Mouse (Mus musculus): ENCODE results near the gene Stpg4.

Stpg4 gene

DNA sequence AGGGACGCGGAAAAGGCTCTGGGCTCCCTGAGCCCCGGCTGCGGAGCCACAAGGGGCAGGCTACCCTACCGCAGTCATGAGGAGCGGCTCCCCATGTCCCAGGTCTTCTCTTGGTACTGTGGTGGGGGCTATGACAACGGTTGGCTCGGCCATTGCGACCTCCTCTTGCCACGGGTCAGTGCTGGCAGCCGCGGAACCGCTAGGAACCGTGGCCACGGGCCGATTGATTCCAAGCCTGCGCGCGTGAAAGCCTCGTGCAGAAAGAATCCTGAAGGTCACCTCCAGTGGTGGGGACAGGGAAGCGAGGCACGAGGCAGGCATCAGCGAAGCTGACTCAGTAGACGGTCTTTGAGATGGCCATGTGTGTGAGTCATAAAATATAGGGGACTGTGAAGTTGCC, at the start of gene Stpg4:
Gene Stpg4, minus strand, starts transcription at position 231 of the 400 bp plus-strand sequence.
- DNase-seq (ENCODE audit: low read depth), result no peak

DNA sequence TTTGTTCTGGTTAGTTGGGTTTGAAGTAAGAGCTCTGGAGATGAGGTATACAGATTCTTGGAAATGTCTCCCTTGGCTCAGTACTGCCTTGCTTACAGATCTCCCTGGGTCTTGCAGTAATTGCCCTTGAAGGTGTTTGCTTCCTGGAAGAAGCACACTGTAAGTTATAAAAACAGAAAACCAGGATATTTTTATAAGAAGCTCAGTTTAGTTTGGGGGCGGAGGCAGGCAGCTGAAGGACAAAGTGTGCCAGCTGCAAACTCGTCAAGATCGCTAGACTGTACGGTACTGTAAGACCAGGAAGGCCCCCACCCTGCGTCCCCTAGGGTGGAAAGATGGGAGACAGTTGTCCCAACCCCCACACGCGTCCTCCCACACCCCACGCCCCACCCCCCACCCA, 47.8 kb upstream of the Stpg4 start:
- DNase-seq (ENCODE audit: low read depth), result no peak

DNA sequence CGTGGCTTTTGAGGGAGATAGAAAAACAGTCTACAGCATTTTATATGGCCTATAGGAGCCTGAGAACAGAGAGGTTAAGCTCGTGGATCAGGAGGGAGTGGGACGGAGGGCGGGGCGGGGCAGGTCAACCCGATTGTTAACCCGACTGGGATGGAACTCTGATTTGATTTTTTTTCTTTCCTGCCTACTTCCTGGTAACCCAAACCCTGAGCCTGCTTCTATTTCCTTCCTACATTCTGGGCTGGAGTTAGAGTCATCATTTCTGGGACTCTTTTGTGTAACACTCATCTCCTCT, 46.9 kb upstream of the Stpg4 start:
- no peak for DNase-seq (ENCODE audit: low read depth)

DNA sequence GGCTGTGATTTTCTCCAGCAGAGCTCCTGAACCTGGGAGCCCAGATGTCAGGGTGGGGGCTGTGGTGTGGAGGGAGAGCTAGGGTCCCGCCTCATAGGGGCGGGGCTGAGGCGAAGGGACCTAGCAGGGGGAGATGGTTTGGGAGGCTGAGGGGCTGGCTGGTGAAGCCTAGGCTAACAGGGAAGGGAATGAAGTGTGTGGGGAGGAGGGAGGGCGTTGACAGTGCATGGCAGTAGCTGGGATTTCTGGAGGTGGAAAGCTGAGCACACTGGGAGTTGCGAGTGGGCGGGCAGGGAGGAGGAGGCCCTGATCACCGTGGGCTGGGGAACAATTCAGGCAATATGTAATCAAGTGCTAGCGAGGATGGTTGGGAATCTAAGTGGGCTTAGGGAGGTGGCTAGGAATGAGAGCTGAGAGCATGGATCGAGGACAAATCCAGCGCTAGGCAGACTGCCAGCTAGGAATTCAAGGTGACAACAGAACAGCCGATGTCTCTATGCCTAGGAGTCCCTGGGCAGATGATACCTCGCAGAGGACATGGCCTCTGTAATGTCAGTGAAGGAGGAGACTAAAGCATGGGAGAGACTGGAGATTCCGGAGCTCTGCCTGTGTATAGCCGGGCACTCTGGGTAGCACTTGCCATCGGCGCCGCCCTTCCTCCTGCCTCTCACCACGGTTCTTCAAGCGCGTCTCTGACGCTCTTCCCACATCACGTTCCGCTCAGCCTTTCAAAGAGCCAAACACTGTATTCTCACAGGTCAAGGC, 46.4 kb upstream of the Stpg4 start:
- DNase-seq (ENCODE audit: low read depth), result no peak

DNA sequence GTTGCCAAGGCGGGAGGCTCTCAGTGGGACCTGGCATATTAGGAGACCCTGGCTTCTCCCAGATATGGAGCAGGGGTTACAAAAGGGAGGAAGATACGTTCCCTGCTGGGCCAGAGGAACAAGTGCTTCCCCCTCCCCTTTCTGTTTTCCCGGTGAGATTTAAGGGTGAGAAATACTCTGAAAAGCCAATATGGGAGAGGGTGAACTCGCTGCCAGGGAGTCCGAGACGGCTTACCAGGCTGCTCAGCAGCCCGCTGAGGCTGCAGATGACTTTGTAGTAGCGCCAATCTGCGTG, 45.8 kb upstream of the Stpg4 start:
- DNase-seq (ENCODE audit: low read depth), result no peak

DNA sequence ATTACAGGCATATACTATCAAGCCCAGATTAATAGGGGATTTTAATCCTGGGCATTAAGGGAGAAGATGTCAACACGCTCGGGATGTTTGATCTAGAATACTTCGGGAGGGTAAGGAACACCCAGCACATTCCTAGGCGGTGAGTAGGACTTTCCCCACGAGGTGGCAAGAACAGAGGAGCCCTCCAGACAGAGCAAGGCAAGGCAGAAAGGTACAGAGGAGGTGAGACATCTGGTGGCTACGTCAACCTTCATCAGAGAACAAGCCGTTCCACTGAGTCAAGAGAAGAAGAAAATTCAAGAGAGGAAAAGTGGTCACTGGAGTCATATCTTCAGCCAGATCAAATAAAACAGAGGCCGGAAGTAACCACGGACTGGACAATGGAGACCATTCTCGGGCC, 45.3 kb upstream of the Stpg4 start:
- peak; percentile 19 for DNase-seq (ENCODE audit: low read depth)

DNA sequence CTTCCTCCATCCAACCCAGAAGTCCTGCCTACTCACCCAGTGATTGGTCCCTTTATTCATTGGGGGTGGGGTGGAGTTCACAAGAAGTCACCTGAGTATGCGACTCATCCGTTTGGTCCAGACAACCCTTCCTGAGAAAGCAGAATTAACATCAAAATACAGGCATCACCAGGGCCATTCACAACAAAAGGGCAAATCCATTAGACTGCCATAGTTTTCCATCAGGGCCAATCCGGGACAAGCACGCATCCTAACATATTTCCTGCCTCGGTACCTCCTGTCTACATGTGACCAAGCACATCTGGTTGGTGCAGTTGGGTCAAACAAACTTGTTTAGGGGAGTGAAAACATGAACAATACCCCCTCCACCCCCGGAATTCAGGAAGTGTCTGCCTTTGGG, 44.1 kb upstream of the Stpg4 start:
- DNase-seq (ENCODE audit: low read depth), result no peak

DNA sequence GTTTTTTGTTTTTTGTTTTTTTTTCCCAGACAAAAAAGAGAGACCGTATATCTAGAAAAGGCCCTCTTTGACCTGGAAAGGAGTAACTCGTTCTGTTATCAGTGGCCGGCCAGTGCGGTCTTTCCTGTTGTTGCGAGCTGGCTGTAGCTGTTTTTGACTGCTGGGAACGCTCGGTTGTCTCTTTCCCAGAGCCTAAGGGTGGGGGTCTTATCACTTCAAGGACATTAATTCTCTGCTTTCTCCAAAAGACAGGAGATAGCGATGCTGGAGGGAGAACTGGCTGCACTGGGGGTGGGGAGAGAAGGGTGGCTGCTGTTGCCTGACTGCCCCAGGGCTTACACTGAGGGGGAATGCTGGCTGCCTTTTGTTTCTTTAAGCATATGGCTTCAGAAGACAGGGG, 43.3 kb upstream of the Stpg4 start:
- DNase-seq (ENCODE audit: low read depth), result no peak

DNA sequence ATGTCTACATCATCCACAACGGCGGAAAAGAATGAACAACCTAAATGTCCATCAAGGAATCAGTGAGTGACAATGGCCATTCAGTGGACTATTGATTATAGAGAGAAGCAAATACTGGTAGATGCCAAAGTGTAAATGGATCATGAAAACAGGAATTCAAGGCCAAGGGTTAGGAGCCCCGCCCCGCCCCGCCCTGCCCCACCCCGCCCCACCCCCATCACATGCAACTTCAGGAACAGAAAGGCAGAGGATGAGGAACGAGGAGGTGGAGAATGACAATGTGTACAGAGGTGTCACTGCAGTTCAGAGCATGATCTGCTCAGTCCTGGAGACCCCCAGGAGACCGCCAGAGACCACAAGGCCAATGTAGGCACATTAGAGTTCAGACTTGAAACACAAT, 42.7 kb upstream of the Stpg4 start:
- DNase-seq (ENCODE audit: low read depth), result no peak

DNA sequence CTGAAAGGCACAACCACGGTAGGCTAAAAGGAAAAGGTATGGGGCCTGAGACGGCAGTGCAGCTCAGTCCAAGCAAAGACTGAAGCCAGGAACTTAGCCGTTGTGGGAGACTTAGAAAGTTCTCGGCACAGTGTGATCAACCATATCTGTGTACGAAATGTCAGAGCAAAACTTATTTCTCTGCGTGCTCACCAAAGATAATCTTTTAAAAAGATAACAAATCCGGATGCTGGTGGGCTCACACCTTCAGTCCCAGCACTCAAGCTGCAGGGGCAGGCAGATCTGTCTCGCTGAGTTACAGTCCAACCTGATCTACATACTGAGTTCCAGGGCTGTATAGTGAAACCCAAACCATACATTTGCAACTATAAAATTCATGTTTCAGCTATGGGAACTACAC, 41.9 kb upstream of the Stpg4 start:
- DNase-seq (ENCODE audit: low read depth), result no peak

DNA sequence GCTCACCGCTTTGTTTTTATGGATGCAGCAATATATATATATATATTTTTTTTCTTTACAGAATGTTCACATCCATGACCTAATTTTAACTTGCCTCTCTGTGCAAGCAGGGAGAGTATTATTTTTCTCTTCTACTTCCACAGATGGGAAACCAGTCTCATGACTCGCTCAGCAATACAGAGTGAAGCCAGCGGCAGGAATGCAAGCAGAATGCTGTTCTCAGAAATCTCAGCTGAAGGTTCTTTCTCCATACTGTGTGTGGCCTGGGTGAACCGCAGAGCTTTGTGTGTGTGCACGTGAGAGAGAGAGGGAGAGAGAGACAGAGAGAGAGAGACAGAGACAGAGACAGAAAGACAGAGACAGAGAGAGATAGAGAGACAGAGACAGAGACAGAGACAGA, 41.1 kb upstream of the Stpg4 start:
- peak; percentile 45 for DNase-seq (ENCODE audit: low read depth)

DNA sequence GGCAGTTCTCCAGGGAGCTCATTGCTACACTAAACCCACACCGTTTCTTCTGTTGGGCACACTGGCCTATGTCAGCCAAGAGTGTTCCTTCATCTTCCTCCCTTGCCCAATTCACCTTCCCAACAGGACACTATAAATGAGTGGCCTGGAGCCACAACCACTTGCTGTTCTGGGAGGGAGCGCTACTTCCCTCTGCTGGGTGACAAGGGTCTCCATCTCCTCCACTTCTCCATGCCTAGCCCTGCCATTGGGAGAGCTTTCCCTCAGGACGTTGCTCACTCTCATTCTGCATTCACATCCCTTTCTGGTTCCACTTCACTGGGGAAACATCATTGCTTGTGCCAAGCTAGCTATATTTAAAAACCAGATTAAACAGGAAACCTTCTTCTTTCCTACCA, 34.0 kb upstream of the Stpg4 start:
- peak; percentile 32 for DNase-seq (ENCODE audit: low read depth)

DNA sequence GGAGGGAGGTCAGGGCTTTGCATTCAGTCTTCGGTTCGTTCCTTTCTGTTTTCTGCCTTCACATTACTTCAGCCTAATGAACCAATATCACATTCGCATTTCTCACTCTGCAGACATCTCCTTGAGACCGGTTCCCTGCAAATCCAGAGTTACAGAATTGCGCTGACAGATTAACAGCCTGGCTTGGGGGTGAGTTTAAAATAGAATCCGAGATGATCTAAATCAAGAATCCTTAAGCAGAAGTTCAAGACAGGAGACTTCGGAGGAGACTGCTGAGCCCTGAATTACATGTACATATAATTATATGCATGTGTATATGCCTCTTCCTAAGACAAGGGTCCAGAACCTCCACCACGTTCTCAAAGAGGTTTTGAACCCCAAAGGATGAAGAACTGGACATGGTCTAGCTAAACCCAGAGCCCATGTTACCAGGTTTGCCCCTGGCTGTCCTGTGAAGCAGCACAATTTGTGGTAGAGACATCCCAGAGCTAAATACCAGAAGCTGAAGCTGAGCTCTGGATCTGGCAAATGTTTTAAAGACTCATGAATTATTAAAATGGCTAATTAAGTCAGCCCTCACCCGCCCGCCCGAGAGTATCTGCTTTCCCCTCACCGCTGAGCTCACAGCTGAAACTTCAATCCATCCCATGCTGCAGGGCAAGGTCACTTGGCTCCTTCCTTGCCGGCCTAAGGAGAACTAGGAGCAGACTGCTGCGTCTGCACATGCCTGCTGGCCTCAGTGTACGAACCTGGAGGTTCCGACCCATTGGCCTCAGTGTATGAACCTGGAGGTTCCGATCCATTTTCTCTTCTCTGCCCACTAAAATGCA, 33.3 kb upstream of the Stpg4 start:
- DNase-seq (ENCODE audit: low read depth), result no peak

DNA sequence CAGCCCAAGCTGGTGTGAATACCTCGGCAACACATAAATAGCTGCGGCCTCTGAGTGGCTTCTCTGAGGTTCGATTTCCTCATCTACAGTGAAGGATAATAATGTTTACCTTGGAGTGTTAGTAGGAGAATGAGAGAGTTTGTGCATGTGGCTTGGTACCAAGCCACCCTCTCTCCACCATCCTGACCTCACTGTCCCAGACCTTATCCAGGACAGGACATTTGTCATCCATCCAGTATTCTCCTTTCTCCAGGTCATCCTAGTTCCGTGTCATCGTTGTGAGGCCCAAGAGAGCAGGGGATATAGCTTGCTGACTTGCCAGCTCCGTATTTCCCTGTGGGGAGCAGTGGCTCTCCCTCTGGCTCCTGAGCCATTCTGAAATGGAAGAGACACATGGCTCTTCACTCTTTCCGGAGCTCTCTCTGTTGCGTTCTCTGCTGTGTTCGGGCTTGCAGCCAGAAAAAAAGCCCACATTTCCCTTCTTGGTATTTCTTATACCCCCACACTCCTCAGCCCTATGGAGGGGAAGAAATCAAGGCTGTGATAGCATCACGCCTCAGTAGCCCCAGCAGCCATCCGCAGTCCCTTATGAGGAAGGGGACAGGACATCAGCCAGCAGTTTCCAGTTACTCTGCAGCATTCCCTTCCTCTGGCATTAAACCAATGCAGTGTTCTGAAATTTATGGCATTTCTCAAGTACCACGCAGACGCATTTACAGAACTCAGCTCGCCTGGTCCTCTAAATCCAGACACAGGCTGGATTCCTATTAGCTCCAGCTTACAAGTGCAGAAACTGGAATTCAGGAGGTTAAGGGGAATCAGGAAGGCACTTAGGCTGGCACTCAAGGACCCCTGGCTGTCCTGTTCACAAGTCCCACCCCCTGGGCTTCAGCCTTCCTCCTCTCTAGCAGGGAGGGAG, 32.5 kb upstream of the Stpg4 start:
- DNase-seq (ENCODE audit: low read depth), result peak; percentile 63

DNA sequence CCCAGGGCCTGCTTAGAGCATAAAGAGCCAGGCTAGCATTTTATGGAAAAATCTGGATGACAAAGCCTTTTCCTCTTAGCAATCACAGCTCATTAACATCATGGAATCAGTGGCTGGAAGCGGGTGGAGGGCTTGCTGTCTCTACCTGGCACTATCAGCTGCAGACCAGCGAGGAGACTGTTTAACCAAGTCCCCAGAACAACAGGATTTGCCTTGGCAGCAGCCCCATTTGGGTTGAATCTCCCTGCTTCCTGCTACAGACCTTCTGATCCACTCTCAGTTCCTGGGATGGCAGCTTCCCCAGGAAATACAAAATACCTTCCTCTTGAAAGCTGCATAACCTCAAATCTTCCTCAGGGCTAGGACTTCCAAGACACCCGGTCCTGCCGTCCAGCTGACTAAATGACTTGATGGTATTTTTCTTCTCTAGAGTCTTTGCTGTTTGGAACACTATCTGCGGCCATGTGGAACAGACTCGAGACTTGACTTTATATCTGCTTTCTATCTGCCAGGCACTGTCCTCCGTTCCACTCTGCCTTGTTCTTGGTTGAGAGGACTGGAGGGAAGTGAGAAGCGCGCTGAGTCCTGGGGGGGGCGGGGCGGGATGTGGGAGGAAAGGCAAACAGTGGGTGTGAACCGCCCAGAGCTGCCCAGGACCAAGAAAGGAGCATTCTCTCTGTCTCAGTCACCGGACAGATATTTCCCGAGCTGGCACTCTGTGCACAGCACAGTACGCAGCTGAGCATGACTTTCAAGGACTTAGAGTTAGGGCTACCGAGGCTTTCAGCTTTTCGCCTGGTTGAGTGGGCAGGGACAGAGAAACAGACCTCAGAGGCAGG, 31.6 kb upstream of the Stpg4 start:
- DNase-seq (ENCODE audit: low read depth), result peak; percentile 80

DNA sequence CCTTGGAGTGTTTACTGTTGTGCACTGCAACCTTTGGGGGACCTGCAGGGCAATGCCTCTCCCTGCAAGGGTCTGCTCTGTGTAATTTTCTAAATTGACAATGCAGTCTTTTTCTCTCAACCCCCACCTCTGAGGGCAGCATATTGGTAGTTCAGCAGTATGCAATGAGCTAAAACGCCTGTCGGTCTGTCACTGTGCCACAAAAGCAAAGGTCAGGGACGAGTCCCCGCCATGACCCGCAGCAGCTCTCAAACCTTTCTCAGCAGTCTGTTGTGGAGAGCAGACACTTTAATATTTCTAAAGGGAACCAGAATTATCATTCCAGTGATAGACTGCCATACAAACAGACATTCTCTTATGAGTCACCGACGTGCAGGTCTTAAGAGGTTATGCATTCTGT, 30.4 kb upstream of the Stpg4 start:
- DNase-seq (ENCODE audit: low read depth), result peak; percentile 25

DNA sequence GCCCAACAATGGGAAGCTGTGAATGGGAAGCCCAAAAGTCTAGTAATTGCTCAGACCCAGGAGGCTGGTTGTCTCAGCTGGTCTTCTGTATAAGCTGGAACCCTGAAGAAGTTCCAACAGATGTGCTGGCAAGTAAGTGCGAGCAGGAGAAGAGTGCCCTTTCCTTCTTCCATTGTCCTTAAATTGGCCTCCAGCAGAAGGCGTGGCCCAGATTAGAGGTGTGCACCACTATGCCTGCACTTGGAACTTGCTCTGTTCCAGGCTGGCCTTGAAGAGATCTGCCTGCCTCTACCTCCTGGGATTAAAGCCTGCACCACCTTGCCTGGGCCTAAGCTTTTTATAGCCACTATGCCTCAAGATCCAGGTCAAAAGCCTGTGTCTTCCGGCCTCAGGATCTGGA, 26.6 kb upstream of the Stpg4 start:
- no peak for DNase-seq (ENCODE audit: low read depth)

DNA sequence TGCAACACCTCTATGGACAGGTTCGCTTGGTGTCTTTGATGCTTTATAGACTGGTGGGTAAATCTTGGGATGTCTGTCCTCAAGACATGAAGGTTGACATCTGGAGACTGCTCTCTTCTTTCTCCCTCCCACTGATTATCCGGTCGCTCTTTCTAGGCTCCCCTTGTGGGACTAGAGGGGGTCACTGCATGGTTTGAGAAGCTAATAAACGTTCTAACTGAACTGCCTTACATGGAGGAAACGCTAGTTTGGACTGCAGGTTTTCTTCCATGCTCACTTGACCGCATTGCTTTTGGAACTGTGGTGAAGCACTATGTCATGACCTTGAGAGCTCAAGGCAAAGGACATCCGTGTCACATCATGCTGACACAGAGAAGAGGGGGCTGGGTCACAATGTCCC, 25.8 kb upstream of the Stpg4 start:
- no peak for DNase-seq (ENCODE audit: low read depth)

DNA sequence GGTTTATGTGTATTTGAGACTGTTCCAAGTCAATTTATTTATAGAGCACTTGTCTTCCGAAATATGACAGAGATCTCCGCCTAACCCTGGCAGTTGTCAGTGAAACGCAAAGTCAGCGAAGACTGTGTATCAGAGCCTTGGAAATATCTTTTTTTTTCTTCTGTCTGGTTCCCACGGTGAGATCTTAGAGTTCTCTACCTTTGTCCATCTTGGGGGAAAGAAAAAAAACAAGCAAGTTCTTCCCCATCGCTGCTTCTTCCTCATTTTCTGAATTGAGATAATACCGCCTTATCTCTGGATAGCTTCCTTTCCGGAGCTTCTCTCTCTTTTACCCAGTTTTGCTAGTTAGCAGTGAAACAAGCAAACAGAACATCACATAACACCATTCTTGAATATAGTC, 21.3 kb upstream of the Stpg4 start:
- no peak for DNase-seq (ENCODE audit: low read depth)

DNA sequence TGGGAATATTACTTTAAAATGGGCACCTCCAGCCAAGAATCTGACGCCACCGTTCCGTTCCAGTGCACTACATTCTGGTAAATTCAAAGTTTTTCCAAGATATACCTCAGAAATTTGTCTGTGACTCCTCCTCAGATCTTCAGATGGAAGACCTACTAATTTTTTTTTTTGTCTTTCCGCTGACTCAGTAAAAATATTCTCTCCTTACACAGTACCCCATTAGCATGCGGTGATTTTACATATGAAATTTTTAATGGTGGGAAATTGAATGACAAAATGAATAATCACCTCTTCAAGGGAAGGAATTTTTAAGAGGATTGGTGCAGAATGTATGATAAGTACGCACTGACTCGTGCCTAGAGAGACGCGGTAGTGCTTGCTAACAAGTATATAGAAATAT, 20.8 kb upstream of the Stpg4 start:
- no peak for DNase-seq (ENCODE audit: low read depth)

DNA sequence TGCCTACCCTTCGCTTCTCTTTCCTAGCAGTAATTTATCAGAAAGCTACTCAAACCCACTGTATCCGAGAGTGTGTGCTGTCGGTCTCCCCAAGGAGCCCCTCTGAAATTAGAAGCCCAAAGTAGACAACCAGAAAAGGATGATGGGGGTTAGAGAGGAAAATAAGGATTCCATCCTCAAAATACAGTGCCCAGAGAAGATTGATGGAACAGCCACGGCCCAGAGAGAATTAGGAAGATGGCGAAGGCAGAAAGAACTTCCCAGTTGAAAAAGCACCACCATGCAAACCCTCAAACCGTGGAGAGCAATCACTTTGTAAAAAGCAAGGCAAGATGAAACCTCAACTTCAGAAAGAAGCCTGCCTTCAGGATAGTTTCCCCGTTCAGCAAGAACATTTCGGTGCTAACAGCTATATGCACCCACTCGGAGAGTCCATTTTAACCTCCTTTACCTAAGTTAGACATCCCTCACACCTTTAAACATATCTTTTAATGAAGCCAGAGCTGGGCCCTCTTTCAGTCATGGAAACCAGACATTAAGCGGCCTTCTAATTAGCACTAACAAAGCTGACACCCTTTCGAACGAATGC, 20.2 kb upstream of the Stpg4 start:
- no peak for DNase-seq (ENCODE audit: low read depth)

All from NIH3T3 (cell line).